Mouse (Mus musculus) liver (tissue): ENCODE measurements around the gene Slc3a2.

ENCODE experiments used
- DNase-seq: peaks from one replicate; pipeline ENCODE4 v3.0.0-alpha.2; 2020; ENCODE audit warnings: mixed read lengths

Gene Slc3a2

GRCm38 (mm10) chr19:8706930-8707329, 16.2 kb downstream of the Slc3a2 start:
- DNase-seq, result peak; percentile 41

- no peak for DNase-seq
Measured at GRCm38 (mm10) chr19:8706132-8706667, 17.0 kb downstream of the Slc3a2 start.

GRCm38 (mm10) chr19:8705026-8705708, 18.0 kb downstream of the Slc3a2 start:
- DNase-seq, result no peak

- no peak for DNase-seq
Measured at GRCm38 (mm10) chr19:8703571-8703970, 19.6 kb downstream of the Slc3a2 start.

GRCm38 (mm10) chr19:8702458-8702857, 20.7 kb downstream of the Slc3a2 start:
- DNase-seq, result no peak

- no peak for DNase-seq
Measured at GRCm38 (mm10) chr19:8699652-8700051, 23.5 kb downstream of the Slc3a2 start.

- DNase-seq, result peak; percentile 83
Measured at GRCm38 (mm10) chr19:8695330-8695729, 27.8 kb downstream of the Slc3a2 start.

- DNase-seq, result no peak
Measured at GRCm38 (mm10) chr19:8692740-8693139, 30.4 kb downstream of the Slc3a2 start.

- no peak for DNase-seq
Measured at GRCm38 (mm10) chr19:8691871-8692539, 31.2 kb downstream of the Slc3a2 start.

GRCm38 (mm10) chr19:8683627-8684026, 39.5 kb downstream of the Slc3a2 start:
- DNase-seq, result no peak

GRCm38 (mm10) chr19:8682996-8683395, 40.2 kb downstream of the Slc3a2 start:
- peak; percentile 74 for DNase-seq

GRCm38 (mm10) chr19:8681633-8682362, 41.4 kb downstream of the Slc3a2 start:
- DNase-seq, result no peak

- DNase-seq, result no peak
Measured at GRCm38 (mm10) chr19:8679031-8679779, 44.0 kb downstream of the Slc3a2 start.

GRCm38 (mm10) chr19:8673336-8674063, 49.7 kb downstream of the Slc3a2 start:
- peak; percentile 18 for DNase-seq

- no peak for DNase-seq
Measured at GRCm38 (mm10) chr19:8672859-8673258, 50.3 kb downstream of the Slc3a2 start.

GRCm38 (mm10) chr19:8665746-8666145, 57.4 kb downstream of the Slc3a2 start:
- no peak for DNase-seq

GRCm38 (mm10) chr19:8664859-8665258, 58.3 kb downstream of the Slc3a2 start:
- DNase-seq, result no peak

GRCm38 (mm10) chr19:8663911-8664421, 59.2 kb downstream of the Slc3a2 start:
- no peak for DNase-seq

GRCm38 (mm10) chr19:8663360-8663839, 59.8 kb downstream of the Slc3a2 start, which contains the start of gene Chrm1:
Chrm1 (plus strand) TSS chr19:8663789.
- DNase-seq, result no peak

- DNase-seq, result peak; percentile 70
Measured at GRCm38 (mm10) chr19:8662337-8662736, 60.8 kb downstream of the Slc3a2 start.

- peak; percentile 20 for DNase-seq
Measured at GRCm38 (mm10) chr19:8661821-8662307, 61.3 kb downstream of the Slc3a2 start.
